Mouse (Mus musculus) left cerebral cortex, adult 2 months (tissue): Measurements from ENCODE around the gene Akt3. TPM values are rescaled to one million over a fixed set of nuclear protein-coding genes. Genes with fewer than 3 reads are reported as not detected.

Source experiments
- DNase-seq, 2 experiments: peaks; one replicate each; pipeline ENCODE4 v3.0.0; 2021 to 2022; ENCODE audit warnings: low spot score in 2 of 2, mixed read lengths in 1 of 2; ENCODE audit errors: extremely low spot score in 1 of 2
- H3K27ac ChIP-seq: fragments of 200-600 bp; 2 replicates; pipeline ENCODE4 v1.8.1; 2022
- H3K4me3 ChIP-seq: fragments of 200-600 bp; 2 replicates; pipeline ENCODE4 v1.8.1; 2022
- CTCF ChIP-seq: fragments of 200-600 bp; IDR thresholded peaks from 2 replicates; pipeline ENCODE4 v1.8.1; 2022; ENCODE audit warnings: antibody characterized with exemption, mild to moderate bottlenecking, moderate library complexity
- intact Hi-C: fragments of 180-260 bp; cut with DNase I; formaldehyde crosslinking; loops from one replicate; pipeline ENCODE4 v1.15.1; 2025
- total RNA-seq, 2 experiments: library from RNA; stranded (reverse); gene quantifications; 2 replicates each; pipeline ENCODE4 v1.2.3; 2021

The Akt3 gene
- total RNA-seq, 2 experiments from 2014 or later = 257 to 258 TPM

DNA sequence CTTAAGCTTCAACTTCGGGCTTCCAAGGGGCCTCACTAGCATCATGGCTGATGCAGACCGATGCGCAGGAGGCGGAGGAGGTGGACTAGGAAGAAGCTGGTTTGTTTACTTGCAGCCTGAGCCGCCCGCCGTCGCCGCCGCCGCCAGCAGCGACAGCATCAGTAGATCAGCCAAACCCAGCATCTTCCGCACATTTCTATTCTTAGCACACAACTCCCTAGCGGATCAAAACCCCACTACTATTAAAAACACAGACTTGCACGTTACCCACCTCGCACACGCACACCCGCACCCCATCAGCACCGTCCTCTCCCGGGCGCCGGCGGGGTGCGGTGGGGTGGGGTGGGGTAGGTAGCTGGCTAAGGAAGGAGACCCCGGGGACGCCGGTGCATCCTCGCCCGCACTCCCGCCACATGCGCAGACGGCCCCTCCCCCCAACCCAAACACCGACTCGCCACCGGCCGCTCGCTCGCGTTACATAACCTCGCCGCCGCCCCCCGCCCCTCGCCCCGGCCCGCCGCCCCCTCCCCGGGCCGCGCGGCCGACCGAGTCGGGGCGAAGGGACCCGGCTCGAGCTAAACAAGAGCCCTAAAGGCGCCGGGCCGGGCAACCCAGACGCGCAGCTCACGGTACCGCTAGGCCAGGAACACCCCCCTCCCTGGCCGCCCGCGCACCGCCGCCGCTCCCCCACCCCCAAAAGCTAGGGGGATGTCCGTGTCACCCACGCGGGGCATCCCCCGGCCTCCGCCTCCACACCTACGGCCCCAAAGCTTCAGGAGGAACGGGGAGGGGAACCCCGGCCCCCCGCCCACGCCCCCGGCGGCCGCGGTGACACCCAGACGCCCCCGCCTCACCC, 597 bp downstream of the Akt3 start:
- DNase-seq = peak; percentile 71 to 77
- H3K4me3 ChIP-seq = peak overlapping the region; percentile 73
- intact Hi-C loops = loop anchor here (2.0 to 5.0 kb wide), 7 partner anchors 50 to 445 kb away; partner anchors contain the start of gene Zbtb18
- H3K27ac ChIP-seq = peak overlapping the region; percentile 98
- TF ChIP-seq CTCF = peak; percentile 10; the same call in 1 of the 2 replicates

GRCm38 (mm10) chr1:177248638-177249037, 9.4 kb downstream of the Akt3 start:
- Histone ChIP-seq H3K27ac (no peak overlapping the region), H3K4me3 (no peak overlapping the region)
- intact Hi-C loops = no loop called here
- no peak for TF ChIP-seq CTCF
- no peak for DNase-seq

GRCm38 (mm10) chr1:177238368-177238767, 19.6 kb downstream of the Akt3 start:
- no peak for DNase-seq
- no peak for TF ChIP-seq CTCF
- intact Hi-C loops = no loop called here
- no peak overlapping the region for H3K27ac ChIP-seq
- no peak overlapping the region for H3K4me3 ChIP-seq

DNA sequence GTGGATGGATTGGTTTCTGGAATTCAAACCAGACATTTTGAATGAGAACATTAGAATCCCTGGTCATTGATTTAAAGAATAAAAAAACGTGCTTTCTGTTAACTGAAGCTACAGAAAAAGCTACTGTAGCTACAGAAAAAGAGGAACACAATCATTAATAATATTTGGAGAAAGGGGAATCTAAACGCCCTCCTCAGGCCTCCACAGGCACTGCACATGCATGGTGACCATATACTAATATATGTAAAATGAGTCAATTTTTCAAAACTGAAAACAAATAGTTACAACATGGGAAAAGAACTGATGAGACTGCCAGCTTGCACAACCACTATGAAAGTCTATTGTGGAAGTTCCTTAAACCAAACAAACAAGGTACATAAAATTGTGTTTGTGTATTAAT, 21.3 kb downstream of the Akt3 start:
- intact Hi-C loops = no loop called here
- peak; percentile 31 for TF ChIP-seq CTCF
- Histone ChIP-seq H3K27ac (no peak overlapping the region), H3K4me3 (no peak overlapping the region)
- DNase-seq = no peak

- no peak for TF ChIP-seq CTCF
- Histone ChIP-seq H3K4me3 (no peak overlapping the region), H3K27ac (no peak overlapping the region)
- intact Hi-C loops = no loop called here
- no peak for DNase-seq
Measured at GRCm38 (mm10) chr1:177236249-177236648, 21.8 kb downstream of the Akt3 start.

DNA sequence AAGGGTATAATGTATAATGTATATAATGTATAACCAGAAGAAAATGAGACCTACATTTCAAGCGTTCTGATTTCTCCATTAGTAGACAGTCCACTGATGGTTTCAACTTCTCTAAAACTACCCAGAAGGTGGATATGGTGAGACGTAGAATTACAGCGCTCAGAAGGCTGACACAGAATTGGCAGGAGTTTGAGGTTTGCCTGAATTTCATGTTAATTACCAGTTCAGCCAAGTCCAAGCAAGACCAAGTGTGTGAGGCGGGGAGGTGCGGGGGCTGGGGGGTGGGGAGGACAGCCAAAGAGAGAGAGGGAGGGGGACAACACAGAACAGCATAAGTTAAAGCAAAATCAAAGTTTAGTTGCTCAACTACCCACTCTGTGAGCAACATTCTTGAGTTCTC, 23.5 kb downstream of the Akt3 start:
- H3K27ac ChIP-seq = no peak overlapping the region
- no peak overlapping the region for H3K4me3 ChIP-seq
- no peak for TF ChIP-seq CTCF
- intact Hi-C loops = no loop called here
- DNase-seq = no peak

- Histone ChIP-seq H3K27ac (no peak overlapping the region), H3K4me3 (no peak overlapping the region)
- no peak for DNase-seq
- intact Hi-C loops = no loop called here
- no peak for TF ChIP-seq CTCF
Measured at GRCm38 (mm10) chr1:177231122-177231521, 26.9 kb downstream of the Akt3 start.

GRCm38 (mm10) chr1:177198978-177199377, 59.0 kb downstream of the Akt3 start:
- no peak for DNase-seq
- TF ChIP-seq CTCF = no peak
- H3K4me3 ChIP-seq = no peak overlapping the region
- intact Hi-C loops = loop anchor here (5.0 kb wide), 2 partner anchors 488 to 503 kb away; no protein-coding TSS in a partner anchor
- no peak overlapping the region for H3K27ac ChIP-seq

GRCm38 (mm10) chr1:177195224-177195623, 62.8 kb downstream of the Akt3 start:
- Histone ChIP-seq H3K4me3 (no peak overlapping the region), H3K27ac (no peak overlapping the region)
- no peak for DNase-seq
- peak; percentile 53 for TF ChIP-seq CTCF
- intact Hi-C loops = loop anchor here (5.0 kb wide), 2 partner anchors 492 to 507 kb away; no protein-coding TSS in a partner anchor

- intact Hi-C loops = loop anchor here (5.0 kb wide), 1 partner anchor 248 kb away; the partner anchor contains the start of gene Zbtb18
- DNase-seq = no peak
- Histone ChIP-seq H3K27ac (peak overlapping the region; percentile 22; the same call in 1 of the 2 replicates), H3K4me3 (no peak overlapping the region)
- TF ChIP-seq CTCF = no peak
Measured at GRCm38 (mm10) chr1:177194324-177194723, 63.7 kb downstream of the Akt3 start.

DNA sequence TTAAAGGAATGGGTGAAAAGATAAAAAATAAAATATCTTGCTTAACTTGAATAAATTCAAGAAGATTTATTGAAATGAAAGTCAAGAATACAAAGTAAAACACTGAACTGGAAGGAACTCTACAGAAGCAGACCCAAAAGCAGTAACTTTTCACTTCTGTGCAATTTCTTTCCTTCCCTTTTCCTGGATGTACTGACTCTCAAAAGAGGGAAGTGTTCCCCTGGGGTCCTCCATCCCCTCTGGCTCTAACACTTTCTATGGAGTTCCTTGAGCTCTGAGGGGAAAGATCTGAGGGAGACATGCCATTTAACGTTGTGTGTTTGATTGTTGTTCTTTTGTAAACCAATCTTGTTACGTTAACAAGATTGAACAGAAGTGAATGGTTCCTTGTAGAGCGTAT, 66.4 kb downstream of the Akt3 start:
- no peak for DNase-seq
- no peak overlapping the region for H3K4me3 ChIP-seq
- TF ChIP-seq CTCF = no peak
- no peak overlapping the region for H3K27ac ChIP-seq
- intact Hi-C loops = loop anchor here (5.0 kb wide), 1 partner anchor 251 kb away; the partner anchor contains the start of gene Zbtb18

- Histone ChIP-seq H3K27ac (no peak overlapping the region), H3K4me3 (no peak overlapping the region)
- no peak for DNase-seq
- TF ChIP-seq CTCF = no peak
- intact Hi-C loops = loop anchor here (5.0 kb wide), 1 partner anchor 252 kb away; the partner anchor contains the start of gene Zbtb18
Measured at GRCm38 (mm10) chr1:177190358-177190757, 67.6 kb downstream of the Akt3 start.
